Mouse (Mus musculus) lung, adult 2 months (tissue): ENCODE data around the gene Kpna2.
A peak's percentile ranks its signal among the peaks of the same experiment; 100 is the strongest.

ENCODE experiments used
- CTCF ChIP-seq: fragments of 200-500 bp; IDR thresholded peaks from 2 replicates; pipeline ENCODE4 v1.5.1; 2011; ENCODE audit warnings: mild to moderate bottlenecking, low read length, control low read depth; ENCODE audit not compliant: insufficient read depth
- POLR2A ChIP-seq: fragments of 200-500 bp; IDR thresholded peaks from 2 replicates; pipeline ENCODE4 v1.6.1; 2011; ENCODE audit warnings: low read depth, mild to moderate bottlenecking, control low read depth, low read length, borderline replicate concordance; ENCODE audit errors: extremely low read depth

DNA sequence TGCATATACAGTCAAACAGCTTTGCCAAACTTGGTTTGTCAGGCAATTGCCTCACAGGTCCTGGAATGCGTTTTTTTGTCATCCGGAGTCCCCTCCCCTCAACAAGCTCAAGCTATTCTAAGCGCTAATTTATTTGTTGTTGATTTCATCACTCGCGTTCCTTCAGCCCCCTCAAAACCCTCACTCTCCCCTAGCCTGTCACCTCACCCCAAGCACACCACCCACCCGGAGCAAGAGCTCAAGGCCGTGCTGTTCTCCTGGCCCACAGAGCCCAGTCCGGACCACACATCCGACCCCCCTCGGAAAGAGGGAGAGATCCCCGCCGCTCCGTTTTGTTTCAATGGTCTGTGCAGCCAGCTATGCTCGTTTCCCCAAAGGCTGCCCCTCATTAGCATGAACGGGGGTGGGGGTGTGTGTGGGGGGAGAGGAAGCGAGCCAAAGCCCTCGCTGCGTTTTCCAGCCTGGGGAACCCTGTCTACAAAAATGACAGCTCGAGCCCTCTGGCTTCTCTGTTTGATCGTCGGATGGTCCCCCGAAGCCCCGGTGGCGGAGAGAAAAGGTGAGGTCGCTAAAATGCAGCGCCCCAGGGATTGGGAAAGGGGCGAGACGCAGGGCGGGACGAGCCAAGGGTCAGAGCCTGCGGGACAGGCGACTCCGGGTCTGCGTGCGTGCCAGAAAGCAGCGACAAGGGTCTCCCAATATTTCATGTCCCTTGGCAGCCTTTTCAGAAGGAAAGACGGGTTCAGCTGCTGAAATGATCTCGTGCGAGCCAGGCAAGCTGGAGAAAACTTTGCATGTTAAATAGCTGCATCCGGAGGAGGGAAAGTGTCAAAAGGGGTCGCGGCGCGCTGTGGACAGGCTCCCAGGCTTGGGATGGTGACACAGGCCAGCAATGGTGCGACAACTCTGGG is 26.3 kb upstream of the Kpna2 start, which contains the start of gene 1810010H24Rik:
- no peak for TF ChIP-seq CTCF
- TF ChIP-seq POLR2A, result peak; percentile 52; the same call in 1 of the 2 replicates
